Mouse (Mus musculus) heart, postnatal 10 days (tissue): ENCODE measurements around the gene Bdh2. TPM values are rescaled to one million over a fixed set of nuclear protein-coding genes. Genes with fewer than 3 reads are reported as not detected.

ENCODE experiments used
- DNase-seq, 2 experiments: peaks; one replicate each; pipeline ENCODE4 v3.0.0; 2021
- intact Hi-C: fragments of 180-260 bp; cut with DNase I; formaldehyde crosslinking; loops from one replicate; pipeline ENCODE4 v1.15.1; 2025
- total RNA-seq, 2 experiments: library from RNA; stranded (reverse); gene quantifications; 2 replicates each; pipeline ENCODE4 v1.2.3; 2021

The Bdh2 gene
- total RNA-seq: 1 to 10 TPM; 5.1 to 6.6 TPM

DNA sequence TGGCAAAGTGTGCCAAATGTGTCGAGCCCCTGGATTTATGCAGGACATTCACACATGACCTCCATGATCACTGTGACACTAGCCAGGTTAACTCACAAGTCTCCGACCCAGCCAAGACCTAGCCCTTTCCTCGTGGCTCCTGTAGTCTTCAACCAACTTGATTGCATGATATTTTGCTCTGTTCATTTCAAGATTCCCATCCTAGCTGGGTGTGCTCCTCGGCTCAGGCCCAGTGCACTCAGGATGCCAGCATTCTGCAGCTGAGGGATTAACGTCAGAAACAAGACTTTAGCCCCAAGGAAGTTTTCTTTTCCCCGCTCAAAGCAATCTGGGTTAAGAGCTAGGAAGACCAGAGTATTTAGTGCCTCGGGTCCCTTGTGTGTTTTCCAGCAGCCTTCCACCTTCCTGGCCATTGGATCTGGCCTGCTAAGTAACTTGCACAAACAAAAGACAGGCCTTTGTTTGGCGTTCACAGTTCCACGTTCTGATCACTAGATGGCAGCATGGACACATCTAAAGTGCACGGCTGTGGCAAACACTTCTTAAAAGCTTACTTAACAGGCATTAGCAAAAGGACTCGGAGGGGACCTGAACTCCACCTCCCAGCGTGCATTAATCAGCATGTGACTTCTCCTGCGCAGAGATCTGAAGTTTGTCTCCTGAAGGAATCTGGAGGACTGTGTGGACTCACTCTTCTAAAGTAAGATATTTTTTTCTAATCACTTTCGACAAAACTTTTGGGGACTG is at the start of gene Bdh2:
Gene Bdh2 (plus strand): TSS at position 553 of the 747 bp plus-strand sequence.
- intact Hi-C loops: loop anchor here (2.0 to 10.0 kb wide), 3 partner anchors 46 to 450 kb away; no protein-coding TSS in a partner anchor
- DNase-seq: peak; percentile 85 to 88

DNA sequence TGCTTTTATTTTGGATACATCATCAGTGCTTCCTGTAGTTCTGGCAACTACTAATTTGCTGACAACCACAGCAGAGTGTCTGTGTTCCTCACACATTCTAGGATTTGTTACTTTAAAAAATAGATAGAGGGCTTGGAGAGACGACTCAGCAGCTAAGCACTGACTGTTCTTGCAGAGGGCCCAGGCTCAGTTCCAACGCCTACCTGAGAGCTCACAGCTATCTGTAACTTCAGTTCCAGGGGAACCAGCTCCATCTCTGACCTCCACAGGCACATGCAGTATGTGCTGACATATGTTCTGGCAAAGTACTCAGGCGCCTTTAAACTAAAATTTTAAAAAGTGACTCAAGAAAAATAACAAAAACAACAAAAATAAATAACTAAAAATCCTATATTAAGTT is 49.0 kb upstream of the Bdh2 start:
- intact Hi-C loops: no loop called here

DNA sequence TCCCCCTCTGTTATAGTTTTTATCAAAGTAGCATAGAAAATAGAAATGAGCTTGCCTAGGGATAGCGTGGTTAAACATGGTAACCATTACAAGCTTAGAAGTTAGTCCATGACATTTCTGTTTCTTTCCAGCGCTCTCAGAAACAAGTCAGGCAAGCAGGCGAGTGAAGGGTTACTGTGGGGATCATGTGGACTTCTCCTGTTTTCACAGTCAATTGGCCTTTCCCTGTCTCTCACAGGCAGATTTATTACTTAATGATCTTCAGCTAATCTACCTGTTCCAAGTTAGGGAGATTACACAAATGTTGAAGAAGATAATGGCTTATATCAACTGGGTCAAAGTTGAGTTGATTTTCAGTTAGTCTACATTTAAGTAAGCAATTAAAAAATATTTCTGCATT is 48.6 kb upstream of the Bdh2 start:
- DNase-seq: no peak
- intact Hi-C loops: no loop called here

More for the DNA sequence above, 49.0 kb upstream of the Bdh2 start:
- no peak for DNase-seq

DNA sequence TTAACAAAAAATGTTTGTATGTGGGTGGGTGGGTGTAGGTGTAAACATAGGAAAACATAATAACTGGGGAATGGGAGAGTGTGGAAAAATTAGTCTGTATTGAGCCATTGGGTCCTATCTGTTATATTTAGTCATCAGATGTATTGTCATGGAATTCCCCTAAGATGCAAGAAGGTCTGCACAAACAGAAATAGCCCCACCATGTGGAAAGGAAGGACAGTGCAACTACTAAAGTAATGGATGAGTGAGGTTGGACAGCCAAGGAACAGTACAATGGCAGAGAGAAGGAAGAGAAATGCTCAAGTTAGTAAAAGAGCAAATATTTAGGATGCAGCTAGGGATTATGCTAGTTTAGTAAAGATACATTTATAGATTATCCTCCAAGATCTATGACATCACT is 35.3 kb upstream of the Bdh2 start:
- DNase-seq: peak in 1 of 2 experiments; percentile 6
- intact Hi-C loops: no loop called here

DNA sequence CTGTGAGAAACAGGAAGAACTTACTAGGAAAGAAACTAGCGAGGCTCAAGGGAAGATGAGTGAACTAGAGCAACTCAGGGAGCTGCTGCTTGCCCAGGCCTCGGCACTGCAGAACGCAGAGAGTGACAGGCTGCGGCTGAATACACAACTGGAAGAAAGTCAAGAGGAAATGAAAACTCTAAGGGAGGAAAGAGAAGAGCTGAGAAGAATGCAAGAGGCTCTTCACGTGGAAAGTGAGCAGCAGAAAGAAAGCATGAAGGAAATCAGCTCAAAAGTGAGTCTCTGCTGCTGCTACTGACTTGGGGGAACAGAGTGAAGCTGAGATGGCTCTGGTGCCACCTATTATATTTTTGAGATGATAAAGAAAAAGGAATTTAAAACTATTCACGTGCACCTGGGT is 34.2 kb upstream of the Bdh2 start:
- intact Hi-C loops: no loop called here
- no peak for DNase-seq

DNA sequence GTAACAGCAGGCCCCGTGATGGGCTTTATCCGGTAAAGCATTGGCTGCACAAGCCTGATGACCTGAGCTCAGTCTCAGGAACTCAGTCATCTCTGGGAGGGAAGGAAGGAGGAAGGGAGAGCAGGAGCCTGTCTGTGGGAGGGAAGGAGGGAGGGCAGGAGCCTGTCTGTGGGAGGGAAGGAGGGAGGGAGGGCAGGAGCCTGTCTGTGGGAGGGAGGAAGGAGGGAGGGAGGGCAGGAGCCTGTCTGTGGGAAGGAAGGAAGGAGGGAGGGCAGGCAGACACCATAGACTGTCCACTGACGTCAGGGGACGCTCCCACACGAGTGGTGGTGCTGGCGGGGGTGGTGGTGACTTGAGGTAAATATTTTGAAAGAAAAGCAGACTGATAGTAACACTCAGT is 31.9 kb upstream of the Bdh2 start:
- intact Hi-C loops: no loop called here
- DNase-seq: no peak

DNA sequence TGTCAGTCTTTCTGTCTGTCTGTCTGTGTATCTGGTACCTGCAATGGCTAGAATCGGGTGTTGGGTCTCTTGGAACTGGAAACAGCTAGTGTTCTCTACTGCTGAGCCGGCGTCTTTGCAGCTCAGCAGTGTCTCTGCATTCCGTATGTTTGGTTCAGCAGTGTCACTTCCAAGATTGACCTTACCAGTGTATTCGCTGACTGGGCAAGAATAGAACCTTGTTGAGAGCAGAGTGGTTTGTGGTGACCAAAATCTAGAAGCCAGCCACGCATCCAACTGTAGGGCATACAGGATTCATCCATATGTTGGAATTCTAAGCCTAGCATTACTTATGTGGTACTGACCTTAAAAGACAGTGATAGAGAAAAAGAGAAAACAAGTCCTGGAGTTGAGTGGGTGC is 29.2 kb upstream of the Bdh2 start:
- intact Hi-C loops: no loop called here
- DNase-seq: no peak

DNA sequence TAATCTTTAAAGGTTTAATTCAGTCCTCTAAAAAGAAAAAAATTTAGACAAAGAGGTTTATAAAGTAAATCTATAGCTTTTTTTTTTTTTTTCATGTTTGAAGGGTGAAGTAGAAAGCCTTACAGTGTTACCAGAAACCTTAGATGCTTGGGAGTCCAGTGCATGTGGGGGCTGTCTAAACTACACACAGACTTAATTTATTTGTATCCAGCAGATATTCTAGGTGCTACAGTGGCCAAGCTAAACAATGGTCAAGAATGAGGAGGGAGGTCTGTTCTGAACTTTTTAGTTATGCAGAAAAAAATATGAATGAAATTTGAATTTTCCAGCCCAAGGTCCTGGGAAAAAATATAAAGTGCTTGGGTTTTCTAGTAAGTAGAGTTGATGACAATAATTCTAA is 26.2 kb upstream of the Bdh2 start:
- DNase-seq: no peak
- intact Hi-C loops: no loop called here

DNA sequence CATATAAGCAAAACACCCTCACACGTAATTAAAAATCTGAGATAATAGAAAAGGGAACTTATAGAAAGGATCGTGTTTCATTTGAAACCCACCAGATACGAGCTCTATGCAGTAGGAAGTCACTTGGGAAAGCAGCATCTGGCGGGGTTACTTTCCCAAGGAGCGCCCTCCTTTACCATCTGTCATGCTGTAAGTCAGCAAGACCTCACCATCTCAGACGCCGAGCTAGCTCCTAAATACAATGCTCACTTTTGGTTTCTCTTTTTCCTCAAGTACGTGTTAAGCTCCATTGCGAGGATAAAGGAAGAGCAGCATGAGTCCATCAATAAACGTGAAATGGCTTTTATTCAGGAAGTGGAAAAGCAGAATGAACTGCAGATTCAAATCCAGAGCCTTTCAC is 22.1 kb upstream of the Bdh2 start:
- DNase-seq: no peak
- intact Hi-C loops: no loop called here

DNA sequence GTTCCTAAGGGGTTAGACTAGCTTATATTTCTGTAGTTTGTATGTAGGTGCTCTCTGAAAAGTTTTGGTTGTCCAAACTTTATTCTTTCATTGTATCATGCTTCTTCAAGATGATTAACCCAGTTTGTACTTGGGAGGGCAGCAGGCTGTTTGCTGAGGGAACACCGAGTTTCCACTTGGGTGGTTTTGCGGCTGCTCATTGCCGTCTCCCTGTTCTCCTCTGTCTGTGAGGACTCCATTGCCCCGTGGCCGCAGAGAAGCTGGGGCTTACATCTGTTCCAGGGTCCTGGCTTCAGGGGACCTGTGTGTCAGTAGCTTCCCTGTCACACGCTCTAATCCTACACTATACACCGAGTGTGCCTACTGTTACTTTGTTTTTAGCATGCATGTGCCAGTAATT is 20.8 kb upstream of the Bdh2 start:
- intact Hi-C loops: no loop called here
- no peak for DNase-seq

DNA sequence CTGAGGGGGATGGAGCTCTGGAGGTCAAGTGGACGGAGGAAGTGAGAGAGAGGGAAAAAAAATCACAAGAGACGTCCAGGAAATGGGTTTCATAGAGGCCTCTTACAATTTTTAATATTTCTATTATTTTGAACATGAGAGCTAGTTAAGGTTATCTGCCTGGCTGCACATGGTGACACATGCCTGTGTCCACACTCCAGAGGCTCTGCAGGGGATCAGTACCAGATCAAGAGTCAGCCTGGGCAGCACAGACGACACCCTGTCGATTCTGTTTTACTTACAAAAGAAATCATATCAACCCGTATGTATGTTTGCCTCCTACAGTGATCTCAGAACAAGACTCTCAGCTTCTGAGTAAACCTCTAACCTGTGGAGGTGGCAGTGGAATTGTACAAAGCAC is 12.4 kb upstream of the Bdh2 start:
- intact Hi-C loops: no loop called here
- no peak for DNase-seq

DNA sequence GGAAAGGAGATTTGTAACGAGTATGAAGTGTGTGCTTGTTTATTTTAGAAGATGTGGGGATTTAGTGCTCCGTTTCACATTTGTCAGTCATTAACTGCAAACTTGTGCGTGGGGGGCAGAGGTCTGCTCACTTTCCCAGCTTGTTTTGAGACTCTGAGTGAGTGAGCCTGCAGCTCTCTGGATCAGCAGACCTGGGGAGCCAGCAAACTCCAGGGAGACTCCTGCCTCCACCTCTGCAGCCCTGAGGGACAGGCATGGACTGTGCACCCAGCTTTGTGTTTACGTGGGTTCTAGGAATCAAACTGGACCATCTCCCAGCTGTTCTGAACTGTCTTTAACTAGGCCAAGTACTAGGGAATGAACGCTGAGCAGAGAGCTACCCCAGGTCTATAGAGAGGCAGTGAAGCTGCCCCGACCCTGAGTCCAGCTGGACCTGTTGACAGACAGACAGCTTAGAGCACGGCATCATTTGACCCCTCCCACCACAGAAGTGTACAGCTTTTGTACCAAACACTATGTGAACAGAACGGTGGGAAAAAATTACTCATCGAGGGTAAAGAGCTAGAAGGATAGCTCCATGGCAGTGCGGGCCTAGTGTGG is 11.5 kb upstream of the Bdh2 start:
- no peak for DNase-seq
- intact Hi-C loops: no loop called here

DNA sequence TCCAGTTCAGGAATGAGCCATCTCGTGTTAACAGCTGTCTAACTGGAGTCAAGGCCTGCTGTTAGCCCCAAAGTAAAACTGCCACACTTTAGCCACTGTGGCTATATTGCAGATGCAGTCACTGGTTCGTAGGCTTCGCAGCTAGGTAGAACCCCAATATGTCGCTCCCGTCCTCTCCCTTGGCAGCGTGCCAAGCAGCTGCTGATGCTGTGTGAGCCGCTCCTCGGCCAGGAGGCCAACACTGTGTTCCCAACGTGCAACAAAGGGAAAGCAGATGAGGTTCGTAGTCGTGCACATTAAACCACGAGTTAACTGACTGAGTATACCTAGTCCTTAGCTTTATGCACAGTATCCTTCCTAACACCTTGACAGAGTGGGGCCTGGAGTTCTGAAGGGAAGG is 8.4 kb upstream of the Bdh2 start:
- intact Hi-C loops: no loop called here
- no peak for DNase-seq

DNA sequence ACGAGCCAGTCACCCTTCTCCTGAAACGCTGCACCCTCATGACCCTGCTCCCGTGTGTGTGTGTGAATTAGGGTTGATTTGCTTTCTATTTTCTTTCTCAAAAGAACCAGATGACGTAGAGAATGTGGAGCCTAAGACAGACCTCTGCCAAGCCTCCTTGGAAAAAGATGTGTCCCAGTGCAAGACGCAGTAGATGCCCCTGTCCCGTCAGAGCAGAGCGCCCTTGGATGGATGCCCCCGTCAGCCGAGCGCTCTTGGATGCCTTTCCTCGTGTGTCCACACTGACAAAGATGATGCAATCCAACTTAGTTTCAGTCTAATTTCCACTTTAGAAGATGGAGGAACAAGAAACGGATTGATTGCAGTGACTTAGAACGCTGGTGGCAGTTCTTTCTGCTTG is 8.0 kb upstream of the Bdh2 start:
- intact Hi-C loops: no loop called here
- no peak for DNase-seq

DNA sequence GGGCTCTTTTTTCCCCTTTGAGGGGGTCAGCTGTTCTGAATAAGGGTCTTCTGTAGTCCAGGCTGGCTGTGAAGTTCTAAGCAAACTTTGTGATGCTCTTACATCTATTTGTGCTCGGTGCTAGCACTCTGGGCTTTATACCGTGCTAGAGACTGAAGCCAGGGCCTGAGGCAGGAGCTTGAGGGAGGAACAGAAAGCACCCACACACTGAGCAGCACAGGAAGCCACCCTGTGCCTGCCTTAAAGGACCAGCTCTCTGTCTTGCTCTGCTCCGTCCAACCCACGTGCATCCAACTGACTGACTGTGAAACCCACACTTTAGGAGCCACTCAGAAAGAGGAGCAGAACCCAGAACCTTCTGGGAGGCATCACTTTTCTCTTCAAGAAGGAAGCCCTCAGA is 861 bp upstream of the Bdh2 start:
- DNase-seq: no peak
- intact Hi-C loops: loop anchor here (2.0 to 10.0 kb wide), 3 partner anchors 47 to 451 kb away; no protein-coding TSS in a partner anchor

DNA sequence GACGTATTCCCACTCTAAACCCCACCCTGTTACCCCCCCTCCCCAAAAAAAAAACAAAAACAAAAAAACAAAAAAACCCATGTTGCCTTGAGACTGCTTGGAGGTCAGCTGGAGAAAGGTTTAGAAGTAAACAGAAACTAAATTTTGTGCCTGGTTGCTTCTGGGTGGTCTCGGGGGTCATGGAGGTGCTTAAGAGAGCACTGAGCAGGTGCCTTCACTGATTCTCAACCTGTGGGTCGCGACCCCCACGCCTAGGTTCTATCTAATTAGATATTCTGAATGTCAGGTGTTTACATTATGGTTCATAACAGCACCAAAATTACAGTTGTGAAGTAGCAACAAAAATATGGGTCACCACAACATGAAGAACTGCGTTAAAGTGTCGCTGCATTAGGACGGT is 680 bp downstream of the Bdh2 start:
- DNase-seq: no peak
- intact Hi-C loops: loop anchor here (2.0 to 10.0 kb wide), 3 partner anchors 46 to 449 kb away; no protein-coding TSS in a partner anchor

DNA sequence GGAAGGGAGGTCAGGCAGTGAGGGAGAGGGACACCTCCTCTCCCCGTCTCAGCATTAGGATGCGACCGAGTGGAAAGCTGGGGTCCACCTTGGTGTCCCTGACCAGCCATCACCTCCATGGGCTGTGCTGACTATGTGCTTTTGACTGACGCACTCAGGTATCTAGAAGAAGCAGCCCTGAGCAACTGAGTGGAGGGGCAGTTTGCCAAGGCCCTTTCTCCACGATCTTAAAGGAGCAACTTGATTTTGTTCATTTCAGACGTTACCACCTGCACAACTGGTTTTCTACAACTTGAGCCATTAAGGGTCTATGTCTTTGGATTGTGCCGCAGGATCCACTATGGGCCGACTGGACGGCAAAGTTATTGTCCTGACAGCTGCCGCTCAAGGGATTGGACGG is 4.2 kb downstream of the Bdh2 start:
- intact Hi-C loops: loop anchor here (10.0 kb wide), 1 partner anchor 250 kb away; no protein-coding TSS in a partner anchor
- DNase-seq: no peak

DNA sequence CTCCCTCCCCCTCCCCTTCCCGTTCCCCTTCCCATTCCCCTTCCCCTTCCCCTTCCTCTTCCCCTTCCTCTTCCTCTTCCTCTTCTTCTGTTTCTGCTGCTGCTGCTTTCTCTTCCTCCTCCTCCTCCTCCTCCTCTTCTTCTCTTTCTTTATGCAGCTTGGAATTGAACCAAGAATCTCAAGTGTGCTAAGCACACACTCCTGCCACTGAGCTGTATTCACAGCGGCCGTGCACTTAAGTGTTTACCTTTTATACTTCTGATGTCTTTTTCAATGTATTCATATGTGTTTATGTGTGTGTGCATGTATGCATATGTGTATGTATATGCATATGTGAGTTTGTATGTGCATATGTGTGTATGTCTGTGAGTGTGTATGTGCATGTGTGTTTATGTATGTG is 4.8 kb downstream of the Bdh2 start:
- DNase-seq: no peak
- intact Hi-C loops: loop anchor here (10.0 kb wide), 1 partner anchor 249 kb away; no protein-coding TSS in a partner anchor

DNA sequence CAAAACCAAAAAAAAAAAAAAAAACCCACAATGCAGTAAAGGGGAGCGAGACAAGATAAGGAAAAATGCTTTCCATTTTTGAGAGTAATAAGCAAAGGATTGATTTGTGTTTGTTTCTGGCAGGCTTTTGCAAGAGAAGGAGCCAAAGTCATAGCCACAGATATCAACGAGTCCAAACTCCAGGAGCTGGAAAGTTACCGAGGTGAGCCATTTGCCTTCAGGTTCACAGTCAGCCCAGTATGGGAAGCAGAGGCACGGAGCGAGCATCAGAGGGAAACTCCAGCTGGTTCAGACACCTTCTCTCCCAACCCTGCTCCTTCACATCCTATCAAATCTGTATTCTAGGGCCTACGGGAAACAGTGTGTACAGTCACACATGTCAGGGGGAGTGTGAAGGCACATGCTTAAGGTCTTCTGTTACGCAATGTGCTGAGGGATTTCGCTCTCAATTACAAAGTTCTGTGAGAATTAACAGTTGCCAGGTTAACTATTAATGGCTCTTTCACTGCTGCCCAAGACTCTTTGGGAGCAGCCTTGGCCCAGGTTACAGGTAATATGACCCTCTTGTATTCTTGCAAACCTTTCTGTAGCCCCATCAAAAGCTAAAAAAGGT is 7.2 kb downstream of the Bdh2 start:
- no peak for DNase-seq
- intact Hi-C loops: loop anchor here (10.0 kb wide), 1 partner anchor 247 kb away; no protein-coding TSS in a partner anchor

DNA sequence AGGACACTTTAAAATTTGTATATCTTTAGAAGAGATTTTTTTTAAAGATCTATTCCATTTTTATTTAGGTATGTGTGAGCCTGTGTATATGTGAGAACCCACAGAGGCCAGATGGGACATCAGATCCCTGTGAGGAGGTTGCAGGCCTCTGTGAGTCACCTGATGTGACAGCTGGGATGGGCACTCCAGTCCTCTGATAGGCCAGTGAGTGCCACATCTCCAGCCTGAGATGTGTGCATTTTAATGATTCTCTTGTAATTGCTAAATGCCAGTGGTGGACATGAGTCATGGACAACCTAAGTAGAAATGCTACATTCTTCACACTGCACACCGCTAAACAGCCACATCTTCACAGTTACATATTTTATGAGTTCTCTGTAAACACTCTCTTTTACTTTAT is 8.1 kb downstream of the Bdh2 start:
- no peak for DNase-seq
- intact Hi-C loops: loop anchor here (10.0 kb wide), 1 partner anchor 246 kb away; no protein-coding TSS in a partner anchor

DNA sequence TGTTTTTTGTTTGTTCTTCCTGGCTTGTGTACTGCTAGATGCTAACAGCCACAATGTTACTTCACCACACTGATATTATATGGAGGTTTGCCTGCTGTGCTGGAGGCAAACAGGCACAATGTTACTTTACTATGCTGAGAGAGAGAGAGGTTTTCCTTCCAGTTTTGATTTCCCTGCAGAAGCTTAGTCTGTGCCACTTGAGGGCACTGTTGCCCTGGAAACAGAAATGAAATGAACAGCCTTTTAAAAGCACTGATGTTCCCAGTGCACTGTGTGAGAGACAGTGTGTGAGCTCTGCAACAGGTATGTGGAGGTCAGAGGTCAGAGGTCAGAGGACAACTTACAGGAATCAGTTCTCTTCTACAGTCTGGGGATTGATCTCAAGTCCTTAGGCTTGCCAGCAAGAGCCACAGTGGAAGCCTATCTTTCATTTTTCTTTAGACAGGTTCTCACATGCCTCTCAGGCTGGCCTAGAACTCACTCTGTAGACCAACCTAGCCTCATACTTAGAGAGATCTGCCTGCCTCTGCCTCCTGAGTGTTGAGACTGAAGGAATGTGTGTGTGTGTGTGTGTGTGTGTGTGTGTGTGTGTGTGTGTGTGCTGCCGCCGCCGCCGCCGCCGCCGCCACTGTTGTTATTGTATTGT is 9.4 kb downstream of the Bdh2 start:
- intact Hi-C loops: loop anchor here (2.0 kb wide), 2 partner anchors 112 to 440 kb away; no protein-coding TSS in a partner anchor
- peak; percentile 60 to 72 for DNase-seq
